Mouse (Mus musculus): ENCODE data around the gene Caap1.

DNA sequence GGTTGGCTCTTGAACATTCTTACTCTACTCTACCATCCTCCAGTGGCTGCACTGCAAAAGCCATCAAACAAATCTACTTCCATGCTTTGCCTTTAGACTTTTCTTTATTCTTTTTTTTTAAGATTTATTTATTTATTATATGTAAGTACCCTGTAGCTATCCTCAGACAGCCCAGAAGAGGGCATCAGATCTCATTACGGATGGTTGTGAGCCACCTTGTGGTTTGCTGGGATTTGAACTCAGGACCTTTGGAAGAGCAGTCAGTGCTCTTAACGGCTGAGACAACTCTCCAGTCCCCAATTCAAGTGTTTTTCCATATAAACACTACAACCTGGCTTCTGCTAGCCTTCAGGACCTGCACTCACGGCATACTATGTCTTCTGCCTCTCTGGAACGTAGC, 44.8 kb upstream of the Caap1 start:
- TF ChIP-seq CTCF (IDR thresholded peaks at IDR 0.05; ENCODE audit: low read depth), result peak; percentile 55
- TF ChIP-seq EP300 (optimal IDR thresholded peaks at IDR 0.05), result no peak
